In genomic region chr7:128610897-128611798, GRCm38 (mm10) we compare ENCODE assay signal across 8 mouse cellular contexts. TPM values are rescaled to one million over a fixed set of nuclear protein-coding genes. Genes with fewer than 3 reads are reported as not detected.
DNase-seq lines count a peak whose midpoint lies in the region; ATAC-seq lines count a peak whose summit lies in the region.

Gene Inpp5f (plus strand): TSS chr7:128611328.

- H3K4me3 ChIP-seq in forebrain, embryonic 14.5 days (ENCODE audit: low read depth, low read length): peak within 1 kb of the TSS; percentile 77
- H3K4me3 ChIP-seq in neural tube, embryonic 15.5 days (replicated peaks): peak within 1 kb of the TSS; percentile 88

- H3K4me2 ChIP-seq in forebrain, embryonic 14.5 days (ENCODE audit: low read length): peak within 1 kb of the TSS; percentile 82
- H3K4me2 ChIP-seq in neural tube, embryonic 15.5 days: peak within 1 kb of the TSS; percentile 91

- H3K27me3 ChIP-seq in forebrain, embryonic 14.5 days (replicated peaks; ENCODE audit: control insufficient read depth, insufficient read depth, low read length): no peaks in the 10 kb centered on the region
- no peaks in the 10 kb centered on the region for H3K27me3 ChIP-seq in neural tube, embryonic 15.5 days (replicated peaks)

- ATAC-seq in forebrain, embryonic 14.5 days: peak; percentile 97
- peak; percentile 100 for ATAC-seq in neural tube, embryonic 15.5 days (ENCODE audit: low FRiP score)

- peaks cover 8% of the 10 kb centered on the region for H3K4me1 ChIP-seq in forebrain, embryonic 14.5 days (ENCODE audit: control insufficient read depth, insufficient read depth, low read length)
- H3K4me1 ChIP-seq in neural tube, embryonic 15.5 days: peaks cover 15% of the 10 kb centered on the region

- WGBS in forebrain, embryonic 14.5 days: 1% methylated on average over 59 of the region's 68 CpGs
- WGBS in neural tube, embryonic 15.5 days: 2% methylated on average over 68 of the region's 68 CpGs

- intact Hi-C loops in heart, postnatal 14 days (cut with DNase I): loop anchor here (5.0 kb wide), 1 partner anchor 89 kb away; the partner anchor contains the start of gene Bag3

- peak within 1 kb of the TSS; percentile 70; the same call in 1 of the 2 replicates for H3K27ac ChIP-seq in forebrain, embryonic 14.5 days (ENCODE audit: low read depth, low read length)
- peak within 1 kb of the TSS; percentile 76 for H3K27ac ChIP-seq in neural tube, embryonic 15.5 days (replicated peaks)

- H3K36me3 ChIP-seq in forebrain, embryonic 14.5 days (ENCODE audit: control insufficient read depth, insufficient read depth, low read length): no peaks in the 10 kb centered on the region
- H3K36me3 ChIP-seq in neural tube, embryonic 15.5 days: no peaks in the 10 kb centered on the region

- peak; percentile 99 for DNase-seq in ES-CJ7 (ENCODE audit: low read depth, low spot score)
- peak; percentile 99 for DNase-seq in cerebellum, adult 11 months
- peak; percentile 98 for DNase-seq in forebrain, embryonic 14.5 days (ENCODE audit: low spot score)
- DNase-seq in heart, postnatal 14 days: peak; percentile 97 to 99
- DNase-seq in layer of hippocampus, adult 11-12 months (ENCODE audit: low spot score): peak; percentile 98
- peak; percentile 99 to 100 for DNase-seq in lung, adult 18-20 months
- peak; percentile 99 for DNase-seq in testis, postnatal 14 days (ENCODE audit: low spot score)

- H3K9me3 ChIP-seq in forebrain, embryonic 14.5 days (replicated peaks; ENCODE audit: control insufficient read depth, low read length): no peaks in the 10 kb centered on the region
- H3K9me3 ChIP-seq in neural tube, embryonic 15.5 days (replicated peaks): no peaks in the 10 kb centered on the region

- peak within 1 kb of the TSS; percentile 86 for H3K9ac ChIP-seq in forebrain, embryonic 14.5 days (ENCODE audit: low read length)
- H3K9ac ChIP-seq in neural tube, embryonic 15.5 days (replicated peaks): peak within 1 kb of the TSS; percentile 87

RNA-seq across cellular contexts. Expression of gene Inpp5f, which starts in this region (rescaled TPM):
- 257 and 314 TPM in 2 replicates for polyA plus RNA-seq in forebrain, embryonic 14.5 days (2014; fragmentation: Nextera tagmentation; extraction: Ambion mirVana)
- 1 to 10 TPM; 6.4 to 7.1 TPM for total RNA-seq in heart, postnatal 14 days (2021)
- polyA plus RNA-seq in neural tube, embryonic 15.5 days (2015; fragmentation: Nextera tagmentation; extraction: Ambion mirVana): 398 and 441 TPM in 2 replicates

Comparison
In these comparisons a context has a peak if more than half of its experiments do, and no peak if none do; other contexts are left out.
1. Peak in every context shown above with its lines: DNase-seq, ATAC-seq, H3K4me3 ChIP-seq and H3K27ac ChIP-seq.